ENCODE assay signal across 24 mouse cellular contexts in the genomic region with DNA sequence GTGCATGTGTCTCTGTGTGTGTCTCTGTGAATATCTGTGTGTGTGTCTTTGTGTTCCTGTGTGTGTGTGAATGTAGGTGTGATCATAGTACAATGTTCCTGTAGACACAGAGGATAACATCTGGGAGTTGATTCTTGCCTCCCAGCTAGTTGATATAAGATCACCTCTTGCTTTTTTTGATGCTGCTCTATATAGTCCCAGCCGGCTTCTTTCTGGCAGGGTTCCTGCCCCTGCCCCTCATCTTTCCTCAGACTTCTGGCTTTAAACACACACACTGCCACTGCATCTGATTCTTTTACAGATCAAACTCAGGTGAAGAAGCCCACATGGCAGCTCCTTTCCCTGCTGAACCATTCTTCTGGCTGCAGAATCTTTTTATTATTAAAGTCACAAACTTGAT.
A peak's percentile ranks its signal among the peaks of the same experiment; 100 is the strongest.
DNase-seq lines count a peak whose midpoint lies in the region; ATAC-seq and TF ChIP-seq lines count a peak whose summit lies in the region.
"Had no signal": no experiment of that assay in that cellular context is flagged by ENCODE, and none has a peak within 500 bp of the region (broad histone marks: within the 10 kb centered on the region; RNA-seq: fewer than 3 reads in every experiment).

No protein-coding gene starts in this region.

- no peak overlapping the region for H3K4me2 ChIP-seq in hindbrain, postnatal 0 days (ENCODE audit: low read depth, low read length)
- no peak overlapping the region for H3K4me2 ChIP-seq in hindbrain, embryonic 12.5 days (replicated peaks)
- H3K4me2 ChIP-seq: embryonic facial prominence, embryonic 15.5 days; heart, embryonic 15.5 days; hindbrain, embryonic 14.5 days had no signal

- H3K9me3 ChIP-seq in hindbrain, postnatal 0 days (ENCODE audit: low read length): no peaks in the 10 kb centered on the region
- H3K9me3 ChIP-seq in hindbrain, embryonic 12.5 days (replicated peaks): no peaks in the 10 kb centered on the region
- H3K9me3 ChIP-seq: embryonic facial prominence, embryonic 15.5 days; forebrain, embryonic 10.5 days; heart, embryonic 10.5 days; heart, embryonic 15.5 days had no signal

- H3K4me1 ChIP-seq in hindbrain, postnatal 0 days (ENCODE audit: insufficient read depth, low read length): no peaks in the 10 kb centered on the region
- no peaks in the 10 kb centered on the region for H3K4me1 ChIP-seq in hindbrain, embryonic 12.5 days
- H3K4me1 ChIP-seq: embryonic facial prominence, embryonic 15.5 days; heart, embryonic 10.5 days; heart, embryonic 15.5 days had no signal

- no peak for TF ChIP-seq CTCF in hindbrain, postnatal 0 days (IDR thresholded peaks at IDR 0.05; ENCODE audit: low read depth)

- 45% methylated on average over 1 of the region's 1 CpGs for WGBS in hindbrain, postnatal 0 days
- WGBS in hindbrain, embryonic 12.5 days: 83% methylated on average over 1 of the region's 1 CpGs

- no peaks in the 10 kb centered on the region for H3K36me3 ChIP-seq in hindbrain, postnatal 0 days (ENCODE audit: insufficient read depth, low read length)
- no peaks in the 10 kb centered on the region for H3K36me3 ChIP-seq in hindbrain, embryonic 12.5 days
- H3K36me3 ChIP-seq: embryonic facial prominence, embryonic 15.5 days; forebrain, embryonic 10.5 days; heart, embryonic 10.5 days; heart, embryonic 15.5 days had no signal

- ATAC-seq in hindbrain, postnatal 0 days: no peak
- no peak for ATAC-seq in hindbrain, embryonic 12.5 days (ENCODE audit: low FRiP score)
- ATAC-seq: activated CD4-positive, CD25-positive, alpha-beta regulatory T cell, adult 4 months; forebrain, embryonic 14.5 days; intestine, embryonic 16.5 days; Patski had no signal

- H3K9ac ChIP-seq in hindbrain, postnatal 0 days (replicated peaks; ENCODE audit: low read length): no peak overlapping the region
- H3K9ac ChIP-seq in hindbrain, embryonic 12.5 days: no peak overlapping the region
- H3K9ac ChIP-seq: embryonic facial prominence, embryonic 15.5 days; heart, embryonic 15.5 days; hindbrain, embryonic 14.5 days had no signal

- peak overlapping the region; percentile 59; the same call in 1 of the 2 replicates for H3K27ac ChIP-seq in hindbrain, postnatal 0 days
- H3K27ac ChIP-seq in hindbrain, embryonic 12.5 days: no peak overlapping the region
- H3K27ac ChIP-seq: embryonic facial prominence, embryonic 15.5 days; forebrain, embryonic 10.5 days; heart, embryonic 10.5 days; heart, embryonic 15.5 days; hindbrain, embryonic 14.5 days had no signal

- no peak for DNase-seq in hindbrain, postnatal 0 days (ENCODE audit: low spot score)
- peak; percentile 5 to 33 for DNase-seq in cerebellum, adult 18-20 months
- peak; percentile 31 for DNase-seq in cerebellum, adult 9-10 months
- DNase-seq in cerebellum, postnatal 25 days: peak; percentile 26 to 28
- DNase-seq in adrenal gland, postnatal 14 days: no peak
- no peak for DNase-seq in spleen, postnatal 14 days (ENCODE audit: low spot score in 2 of 2)
- DNase-seq: adrenal gland, postnatal 36 days; embryo, embryonic 11 days; gastrocnemius, postnatal 10 days; heart, adult 18-20 months; heart, postnatal 14 days; kidney, adult 2 months had no signal

- H3K4me3 ChIP-seq in hindbrain, postnatal 0 days (ENCODE audit: low read length): no peak overlapping the region
- H3K4me3 ChIP-seq in hindbrain, embryonic 12.5 days: no peak overlapping the region
- H3K4me3 ChIP-seq: embryonic facial prominence, embryonic 15.5 days; erythroblast, embryonic 14.5 days; forebrain, embryonic 10.5 days; heart, embryonic 10.5 days; heart, embryonic 15.5 days had no signal

- no peaks in the 10 kb centered on the region for H3K27me3 ChIP-seq in hindbrain, postnatal 0 days (ENCODE audit: insufficient read depth, low read length)
- no peaks in the 10 kb centered on the region for H3K27me3 ChIP-seq in hindbrain, embryonic 12.5 days
- H3K27me3 ChIP-seq: CH12.LX; embryonic facial prominence, embryonic 15.5 days; heart, embryonic 15.5 days; Patski had no signal

Comparison
In these comparisons a context has a peak if more than half of its experiments do, and no peak if none do; other contexts are left out.
1. DNase-seq: peak in cerebellum, adult 18-20 months (2 of 2), cerebellum, adult 9-10 months (single experiment) and cerebellum, postnatal 25 days (2 of 2); none in hindbrain, postnatal 0 days (single experiment), adrenal gland, postnatal 14 days (single experiment) and spleen, postnatal 14 days (0 of 2).